Mouse (Mus musculus): ENCODE measurements around the gene Ppp1r1b. TPM values are rescaled to one million over a fixed set of nuclear protein-coding genes. Genes with fewer than 3 reads are reported as not detected.
A peak's percentile ranks its signal among the peaks of the same experiment; 100 is the strongest.

Ppp1r1b gene
- polyA plus RNA-seq, 1 experiment from 2014 or later: 1.3 TPM

GRCm38 (mm10) chr11:98323136-98323866 is 24.9 kb upstream of the Ppp1r1b start:
- no peak for DNase-seq (ENCODE audit: low spot score)
- Histone ChIP-seq H3K27me3 (ENCODE audit: insufficient read depth, poor library complexity, severe bottlenecking) (peaks cover 100% of the 10 kb centered on the region), H3K27ac (no peak overlapping the region), H3K4me1 (replicated peaks) (peaks cover 17% of the 10 kb centered on the region), H3K4me3 (no peak overlapping the region), H3K36me3 (no peaks in the 10 kb centered on the region), H3K9me3 (no peaks in the 10 kb centered on the region)
- 2% methylated on average over 10 of the region's 10 CpGs for WGBS

GRCm38 (mm10) chr11:98323933-98324332 is 24.3 kb upstream of the Ppp1r1b start:
- Histone ChIP-seq H3K27ac (no peak overlapping the region), H3K4me3 (no peak overlapping the region), H3K27me3 (ENCODE audit: insufficient read depth, poor library complexity, severe bottlenecking) (peaks cover 100% of the 10 kb centered on the region), H3K36me3 (no peaks in the 10 kb centered on the region), H3K4me1 (replicated peaks) (peaks cover 23% of the 10 kb centered on the region), H3K9me3 (no peaks in the 10 kb centered on the region)
- WGBS: 2% methylated on average over 9 of the region's 9 CpGs
- DNase-seq (ENCODE audit: low spot score): no peak

- Histone ChIP-seq H3K9me3 (no peaks in the 10 kb centered on the region), H3K4me3 (no peak overlapping the region), H3K27ac (no peak overlapping the region), H3K27me3 (ENCODE audit: insufficient read depth, poor library complexity, severe bottlenecking) (peaks cover 100% of the 10 kb centered on the region), H3K36me3 (no peaks in the 10 kb centered on the region), H3K4me1 (replicated peaks) (peaks cover 33% of the 10 kb centered on the region)
- DNase-seq (ENCODE audit: low spot score): no peak
- WGBS: 3% methylated on average over 14 of the region's 14 CpGs
Observed at GRCm38 (mm10) chr11:98325191-98325820, 22.9 kb upstream of the Ppp1r1b start.

- 2% methylated on average over 22 of the region's 22 CpGs for WGBS
- Histone ChIP-seq H3K27me3 (ENCODE audit: insufficient read depth, poor library complexity, severe bottlenecking) (peaks cover 100% of the 10 kb centered on the region), H3K4me3 (no peak overlapping the region), H3K27ac (no peak overlapping the region), H3K36me3 (no peaks in the 10 kb centered on the region), H3K9me3 (no peaks in the 10 kb centered on the region), H3K4me1 (replicated peaks) (peaks cover 33% of the 10 kb centered on the region)
- no peak for DNase-seq (ENCODE audit: low spot score)
Observed at GRCm38 (mm10) chr11:98325821-98326218, 22.4 kb upstream of the Ppp1r1b start.

DNA sequence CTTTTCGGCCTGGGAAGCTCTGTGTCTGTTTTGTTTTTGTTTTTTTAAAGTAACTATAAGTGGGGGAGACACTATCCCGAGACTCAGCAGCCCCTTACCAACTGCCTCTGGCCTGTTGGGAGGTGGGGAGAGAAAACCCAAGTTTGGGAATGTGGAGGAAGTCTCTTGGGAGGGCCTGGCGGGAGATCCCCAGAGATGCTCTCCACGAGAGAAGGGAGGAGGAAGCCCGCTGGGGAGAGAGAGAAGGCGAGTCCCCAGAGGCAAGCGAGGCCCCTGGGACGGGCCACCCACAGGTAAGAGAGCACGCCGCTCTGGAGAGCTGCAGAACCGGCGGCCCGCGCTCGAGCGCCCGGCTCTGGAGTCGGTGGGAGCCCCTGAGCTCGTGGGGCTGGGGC is 21.5 kb upstream of the Ppp1r1b start:
- DNase-seq (ENCODE audit: low spot score): no peak
- H3K4me3 ChIP-seq: peak overlapping the region; percentile 43
- H3K27me3 ChIP-seq (ENCODE audit: insufficient read depth, poor library complexity, severe bottlenecking): peaks cover 100% of the 10 kb centered on the region
- peaks cover 33% of the 10 kb centered on the region for H3K4me1 ChIP-seq (replicated peaks)
- WGBS: under 1% methylated on average over 19 of the region's 19 CpGs
- H3K9me3 ChIP-seq: no peaks in the 10 kb centered on the region
- H3K36me3 ChIP-seq: no peaks in the 10 kb centered on the region
- no peak overlapping the region for H3K27ac ChIP-seq

DNA sequence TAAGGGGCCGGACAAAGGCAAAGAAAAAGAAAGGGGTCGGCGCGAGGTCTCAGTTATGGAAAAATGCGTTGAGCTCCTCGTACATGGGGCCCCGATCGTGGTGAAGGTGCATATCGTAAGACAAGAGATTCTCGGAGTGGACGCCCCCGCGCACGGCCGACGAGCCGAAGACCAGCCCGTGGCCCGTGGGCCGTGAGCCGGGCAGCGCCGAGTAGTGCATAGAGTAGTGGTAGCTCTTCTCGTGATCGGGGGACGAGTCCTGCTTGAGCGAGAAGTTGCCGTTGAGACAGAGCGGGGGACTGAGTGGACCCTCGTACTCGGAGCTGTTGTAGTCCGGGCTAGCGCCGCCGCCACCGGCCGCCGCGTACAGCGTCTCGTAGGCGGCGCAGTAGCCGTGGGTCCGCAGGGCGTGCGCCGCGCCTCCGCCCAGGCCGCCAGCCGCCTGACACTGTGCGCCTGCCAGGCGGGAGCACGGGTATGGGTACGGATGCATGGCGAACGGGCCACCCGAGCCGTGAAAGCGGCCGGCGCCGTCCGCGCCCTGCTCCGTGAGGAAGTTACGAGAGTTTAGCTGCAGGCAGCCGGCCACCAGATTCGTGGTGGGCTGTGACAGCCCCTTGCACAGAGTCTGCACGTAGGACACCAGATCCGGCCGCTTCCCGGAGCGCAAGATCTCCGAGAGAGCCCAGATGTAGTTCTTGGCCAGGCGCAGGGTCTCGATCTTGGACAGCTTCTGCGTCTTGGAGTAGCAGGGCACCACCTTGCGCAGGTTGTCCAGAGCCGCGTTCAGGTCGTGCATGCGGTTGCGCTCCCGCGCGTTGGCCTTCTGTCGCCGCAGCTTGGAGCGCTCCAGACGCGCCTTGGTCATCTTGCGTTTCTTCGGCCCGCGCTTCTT is 20.8 kb upstream of the Ppp1r1b start:
- H3K9me3 ChIP-seq: no peaks in the 10 kb centered on the region
- no peaks in the 10 kb centered on the region for H3K36me3 ChIP-seq
- DNase-seq (ENCODE audit: low spot score): peak; percentile 66
- H3K27me3 ChIP-seq (ENCODE audit: insufficient read depth, poor library complexity, severe bottlenecking): peaks cover 100% of the 10 kb centered on the region
- under 1% methylated on average over 97 of the region's 97 CpGs for WGBS
- peaks cover 33% of the 10 kb centered on the region for H3K4me1 ChIP-seq (replicated peaks)
- H3K27ac ChIP-seq: no peak overlapping the region
- peak overlapping the region; percentile 43 for H3K4me3 ChIP-seq

DNA sequence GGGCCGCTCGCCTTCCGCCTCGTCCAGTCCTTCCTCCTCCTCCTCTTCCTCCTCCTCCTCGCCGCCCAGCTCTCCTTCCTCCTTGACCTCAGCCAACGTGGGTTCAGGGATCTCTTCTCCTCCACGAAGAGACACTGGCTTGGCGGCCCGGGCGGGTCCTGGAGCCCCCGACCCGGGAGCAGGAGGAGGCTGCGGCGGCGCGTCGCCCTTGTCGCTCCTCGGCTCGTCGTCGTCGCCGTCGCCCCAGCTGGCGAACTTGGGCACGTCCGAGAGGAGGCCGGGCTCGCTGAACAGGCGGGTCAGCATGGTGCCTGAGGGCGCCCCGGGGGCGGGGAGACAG is 20.2 kb upstream of the Ppp1r1b start:
- WGBS: under 1% methylated on average over 35 of the region's 35 CpGs
- Histone ChIP-seq H3K36me3 (no peaks in the 10 kb centered on the region), H3K4me1 (replicated peaks) (peaks cover 33% of the 10 kb centered on the region), H3K4me3 (peak overlapping the region; percentile 43), H3K27ac (peak overlapping the region; percentile 4; the same call in 1 of the 2 replicates), H3K27me3 (ENCODE audit: insufficient read depth, poor library complexity, severe bottlenecking) (peaks cover 100% of the 10 kb centered on the region), H3K9me3 (no peaks in the 10 kb centered on the region)
- peak; percentile 54 for DNase-seq (ENCODE audit: low spot score)

DNA sequence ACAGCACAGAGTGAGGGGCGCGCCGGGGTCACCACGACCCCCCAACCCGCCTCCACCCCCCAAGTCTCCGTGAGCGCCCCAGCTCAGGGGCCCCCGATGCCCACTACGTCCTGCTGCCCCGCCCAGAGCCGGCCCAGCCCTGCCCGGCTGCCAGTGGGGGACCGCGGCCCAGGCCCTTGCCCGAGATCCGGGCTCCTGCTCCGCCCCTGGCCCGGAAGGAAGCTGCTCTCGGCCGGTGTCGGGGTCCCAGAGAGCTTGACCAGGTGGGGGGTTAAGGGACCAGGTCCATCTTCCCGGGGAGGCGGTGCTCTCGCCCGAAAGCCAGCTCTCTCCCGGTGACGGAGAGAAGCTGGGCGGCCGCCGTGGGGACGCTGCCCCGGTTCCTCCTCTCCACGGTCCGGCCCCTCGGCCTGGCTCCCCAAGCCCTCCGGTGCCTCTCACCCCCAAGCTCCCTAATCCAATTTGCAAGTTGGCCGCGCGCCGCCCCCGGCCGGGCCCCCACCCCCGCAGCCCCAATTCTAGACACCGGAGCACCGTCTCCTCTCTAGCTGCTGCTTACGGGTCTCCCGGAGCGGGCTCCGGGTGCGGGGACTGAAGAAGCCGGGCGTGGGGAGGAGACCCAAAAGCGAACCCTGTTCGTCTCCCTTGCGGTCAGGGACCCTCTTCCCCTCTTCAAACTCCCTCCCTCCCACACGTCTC is 19.7 kb upstream of the Ppp1r1b start:
- Histone ChIP-seq H3K27ac (peak overlapping the region; percentile 4; the same call in 1 of the 2 replicates), H3K4me3 (peak overlapping the region; percentile 43), H3K36me3 (no peaks in the 10 kb centered on the region), H3K27me3 (ENCODE audit: insufficient read depth, poor library complexity, severe bottlenecking) (peaks cover 100% of the 10 kb centered on the region), H3K4me1 (replicated peaks) (peaks cover 33% of the 10 kb centered on the region), H3K9me3 (no peaks in the 10 kb centered on the region)
- peak; percentile 53 for DNase-seq (ENCODE audit: low spot score)
- under 1% methylated on average over 56 of the region's 56 CpGs for WGBS

DNA sequence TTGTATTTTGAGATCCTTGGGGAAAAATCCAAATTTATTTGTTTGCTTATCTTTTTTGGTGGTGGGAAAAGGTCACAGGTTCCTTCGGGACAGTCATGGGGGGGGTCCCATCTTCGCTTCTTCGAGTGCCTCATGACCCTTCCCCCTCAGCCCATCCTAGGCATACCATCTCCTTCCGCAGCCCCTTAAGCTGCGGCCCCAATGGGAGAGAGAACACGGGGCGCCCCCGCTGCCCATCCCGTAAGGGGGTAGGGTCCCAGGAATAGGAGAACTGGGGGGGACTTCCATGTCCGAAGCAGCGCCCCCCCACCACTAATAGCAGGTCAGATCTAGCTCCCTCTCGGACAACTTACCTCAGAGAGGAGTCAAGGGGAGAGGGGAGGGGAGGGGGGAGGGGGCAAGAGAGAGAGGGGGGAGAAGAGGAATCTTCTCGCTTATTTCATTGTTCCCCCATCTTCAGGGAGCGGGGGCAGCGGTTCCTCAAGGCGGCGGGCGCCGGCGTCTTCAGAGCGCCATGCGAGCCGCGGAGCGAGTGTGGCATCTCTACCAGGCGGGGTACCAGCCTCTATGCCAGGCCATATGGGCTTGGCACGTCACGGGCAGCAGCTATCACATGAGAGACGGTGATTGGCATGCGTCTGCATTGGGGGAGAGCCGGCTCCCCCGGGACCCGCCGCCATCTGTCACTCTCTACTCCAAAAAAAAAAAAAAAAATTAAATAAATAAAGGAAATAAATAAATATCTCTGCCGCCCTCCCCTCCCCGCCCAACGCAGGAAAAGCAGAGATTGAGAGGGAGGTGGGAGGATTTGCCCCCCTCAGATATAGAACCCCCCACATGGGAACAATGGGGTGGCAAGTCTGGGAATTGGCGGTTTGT is 18.9 kb upstream of the Ppp1r1b start, which contains the start of gene Neurod2:
TSS of gene Neurod2 (minus strand) at position 568 of the 879 bp plus-strand sequence.
- no peaks in the 10 kb centered on the region for H3K36me3 ChIP-seq
- peaks cover 40% of the 10 kb centered on the region for H3K4me1 ChIP-seq (replicated peaks)
- H3K27me3 ChIP-seq (ENCODE audit: insufficient read depth, poor library complexity, severe bottlenecking): peaks cover 100% of the 10 kb centered on the region
- DNase-seq (ENCODE audit: low spot score): peak; percentile 31
- 1% methylated on average over 38 of the region's 38 CpGs for WGBS
- peak within 1 kb of the TSS; percentile 4; the same call in 1 of the 2 replicates for H3K27ac ChIP-seq
- peak within 1 kb of the TSS; percentile 43 for H3K4me3 ChIP-seq
- no peaks in the 10 kb centered on the region for H3K9me3 ChIP-seq

DNA sequence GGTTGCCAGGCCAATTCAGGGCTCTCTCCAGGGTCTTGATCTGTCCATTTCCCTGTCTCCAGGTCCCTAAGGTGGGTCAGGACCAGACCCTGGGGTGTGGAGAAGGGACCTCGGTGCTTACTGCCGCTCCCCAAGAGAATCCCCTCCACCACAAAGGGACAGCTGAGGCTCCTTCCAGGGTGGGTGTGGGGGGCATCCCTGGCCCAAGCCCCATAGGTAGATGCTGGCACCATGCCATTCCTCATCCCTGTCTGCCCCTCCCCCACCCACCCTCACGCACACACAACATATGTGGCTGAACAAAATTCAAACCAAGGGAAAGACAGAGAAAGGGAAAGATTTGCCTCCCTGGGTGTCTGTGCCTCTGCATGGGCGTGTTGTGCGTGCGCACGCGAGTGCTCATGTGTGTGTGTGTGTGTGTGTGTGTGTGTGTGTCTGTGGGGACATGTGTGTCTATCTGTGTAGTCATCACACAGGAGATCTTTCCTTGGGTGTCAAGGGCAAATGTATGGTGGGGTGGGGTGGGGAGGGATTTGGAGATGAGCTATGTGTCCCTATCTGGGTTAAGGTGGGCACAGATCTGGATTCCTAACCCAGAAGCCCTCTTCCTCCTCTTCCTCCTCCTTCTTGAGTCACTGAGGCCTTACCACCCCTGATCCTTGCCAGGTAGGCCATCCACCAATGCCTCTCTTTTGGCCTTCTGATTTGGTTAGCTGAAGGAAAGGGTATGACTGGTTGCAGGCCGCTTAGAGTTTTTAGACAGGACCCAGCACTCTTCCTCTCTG is 18.1 kb upstream of the Ppp1r1b start:
- no peak for DNase-seq (ENCODE audit: low spot score)
- Histone ChIP-seq H3K9me3 (no peaks in the 10 kb centered on the region), H3K36me3 (no peaks in the 10 kb centered on the region), H3K4me3 (no peak overlapping the region), H3K27ac (no peak overlapping the region), H3K4me1 (replicated peaks) (peaks cover 48% of the 10 kb centered on the region), H3K27me3 (ENCODE audit: insufficient read depth, poor library complexity, severe bottlenecking) (peaks cover 100% of the 10 kb centered on the region)
- 32% methylated on average over 9 of the region's 9 CpGs for WGBS

DNA sequence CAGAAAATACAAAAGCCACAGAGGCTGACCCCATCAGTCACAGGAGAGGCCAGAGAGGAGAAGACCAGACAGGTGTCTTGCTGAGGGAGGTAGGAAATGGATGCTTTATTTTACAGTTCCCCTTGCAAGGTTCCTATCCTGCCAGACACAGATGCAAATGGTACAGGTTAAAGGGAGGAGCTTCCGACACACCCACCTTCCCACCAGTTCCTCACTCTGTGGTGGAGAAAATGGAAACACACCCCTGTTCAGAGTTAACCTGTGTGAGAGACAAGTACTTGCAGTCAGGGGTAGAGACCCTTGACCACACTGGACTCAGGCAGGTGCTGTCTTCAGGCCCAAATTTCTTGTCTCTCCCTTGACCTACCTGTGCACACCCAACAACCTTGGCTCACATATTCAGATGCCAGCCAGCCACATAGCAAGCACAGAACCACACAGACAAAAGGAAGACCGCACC is 17.4 kb upstream of the Ppp1r1b start:
- no peaks in the 10 kb centered on the region for H3K36me3 ChIP-seq
- 54% methylated on average over 2 of the region's 2 CpGs for WGBS
- no peaks in the 10 kb centered on the region for H3K9me3 ChIP-seq
- peaks cover 100% of the 10 kb centered on the region for H3K27me3 ChIP-seq (ENCODE audit: insufficient read depth, poor library complexity, severe bottlenecking)
- DNase-seq (ENCODE audit: low spot score): no peak
- peaks cover 48% of the 10 kb centered on the region for H3K4me1 ChIP-seq (replicated peaks)
- H3K4me3 ChIP-seq: no peak overlapping the region
- no peak overlapping the region for H3K27ac ChIP-seq

All from hindbrain, embryonic 10.5 days (tissue).